Mouse (Mus musculus): ENCODE data around the gene Stat6.

Gene Stat6

DNA sequence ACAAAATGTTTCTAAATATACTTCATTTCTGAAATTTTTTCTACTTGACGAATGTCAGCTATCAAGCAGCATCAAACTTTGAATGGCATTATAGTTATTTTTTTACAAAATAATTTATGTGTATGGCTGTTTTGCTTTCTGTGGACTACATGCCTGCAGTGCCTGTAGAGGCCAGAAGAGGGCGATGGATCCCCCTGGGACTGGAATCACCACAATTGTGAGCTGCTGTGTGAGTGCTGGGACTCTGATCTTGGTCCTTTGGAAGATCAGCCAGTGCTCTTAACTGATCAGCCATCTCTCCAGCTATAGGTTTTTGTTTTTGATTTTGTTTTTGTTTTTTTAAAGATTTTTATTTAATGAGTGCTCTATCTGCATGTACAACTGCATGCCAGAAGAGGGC, 28.5 kb downstream of the Stat6 start:
- in situ Hi-C loops (cut with MboI): no loop called here

DNA sequence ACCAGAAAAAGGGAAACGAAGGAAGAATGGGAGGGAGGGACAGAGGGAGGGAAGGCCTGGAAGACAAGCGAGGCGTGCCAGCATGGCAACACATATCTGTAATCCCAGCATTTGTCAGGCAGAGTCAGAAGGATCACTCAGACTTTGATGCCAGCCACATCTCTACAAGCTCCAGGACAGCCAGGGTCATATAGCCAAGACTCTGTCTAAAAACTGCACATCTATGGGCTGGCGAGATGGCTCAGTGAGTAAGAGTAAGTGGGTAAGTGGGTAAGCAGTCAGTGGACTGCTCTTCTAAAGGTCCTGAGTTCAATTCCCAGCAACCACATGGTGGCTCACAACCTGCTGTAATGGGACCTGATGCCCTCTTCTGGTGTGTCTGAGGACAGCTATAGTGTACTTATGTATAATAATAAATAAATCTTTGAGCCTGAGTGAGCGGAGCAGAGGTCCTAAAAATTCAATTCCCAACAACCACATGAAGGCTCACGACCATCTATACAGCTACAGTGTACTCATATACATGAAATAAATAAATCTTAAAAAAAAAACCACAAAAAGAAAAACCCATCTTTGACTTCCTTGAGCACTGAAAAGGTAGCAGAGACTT, 31.4 kb downstream of the Stat6 start:
- in situ Hi-C loops (cut with MboI): no loop called here

DNA sequence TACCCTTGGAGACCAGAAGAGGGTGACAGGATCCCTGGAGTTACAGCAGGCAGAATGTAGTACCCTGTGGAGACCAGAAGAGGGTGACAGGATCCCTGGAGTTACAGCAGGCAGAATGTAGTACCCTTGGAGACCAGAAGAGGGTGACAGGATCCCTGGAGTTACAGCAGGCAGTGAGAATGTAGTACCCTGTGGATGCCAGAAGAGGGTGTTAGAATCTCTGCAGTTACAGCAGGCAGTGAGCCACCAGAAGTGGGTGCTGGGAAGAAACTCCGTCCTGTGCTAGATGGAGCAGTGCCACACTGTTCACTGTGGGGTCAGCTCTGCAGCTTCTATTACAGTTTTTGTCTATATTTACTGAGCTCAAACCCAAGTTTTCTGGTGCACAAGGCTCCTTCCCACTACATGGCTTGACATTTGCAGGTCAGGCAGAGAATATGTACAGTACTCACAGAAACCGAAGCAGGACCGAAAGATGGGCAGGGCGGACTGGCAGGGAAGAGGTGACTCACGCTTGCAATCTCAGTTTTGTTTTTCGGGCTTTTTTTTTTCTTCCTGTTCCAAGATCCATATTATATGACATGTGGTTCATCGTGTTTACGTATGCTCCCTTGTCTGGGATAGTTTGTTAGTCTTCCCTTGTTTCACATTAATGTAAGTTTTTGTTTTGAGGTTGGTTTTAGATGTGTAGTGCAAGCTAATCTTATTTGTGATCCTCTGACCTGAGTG, 32.2 kb downstream of the Stat6 start:
- in situ Hi-C loops (cut with MboI): loop anchor here (5.0 kb wide), 1 partner anchor 33 kb away; the partner anchor contains the start of gene Stat6

DNA sequence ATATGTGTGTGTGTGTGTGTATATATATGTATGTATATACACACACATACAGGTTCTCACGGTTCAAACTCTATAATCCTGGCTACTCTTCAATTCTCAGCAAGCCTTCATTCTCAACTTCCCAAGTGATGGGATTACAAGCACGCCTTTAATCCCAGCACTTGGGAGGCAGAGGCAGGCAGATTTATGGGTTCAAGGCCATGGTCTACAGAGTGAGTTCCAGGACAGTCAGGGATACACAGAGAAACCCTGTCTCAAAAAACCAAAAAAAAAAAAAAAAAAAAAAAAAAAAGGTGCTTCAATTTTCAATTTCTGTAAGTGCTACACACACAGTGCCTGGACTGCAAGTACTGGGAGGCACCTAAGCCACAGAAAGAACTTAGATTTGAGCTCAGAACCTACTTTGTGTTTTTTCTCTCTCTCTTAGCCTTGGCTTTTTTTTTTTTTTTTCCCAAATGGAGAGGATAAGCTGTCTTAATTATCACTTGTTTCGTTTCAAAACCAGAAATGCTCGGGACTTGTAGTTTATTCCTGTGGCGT, 33.1 kb downstream of the Stat6 start:
- in situ Hi-C loops (cut with MboI): loop anchor here (5.0 kb wide), 1 partner anchor 34 kb away; the partner anchor contains the start of gene Stat6

DNA sequence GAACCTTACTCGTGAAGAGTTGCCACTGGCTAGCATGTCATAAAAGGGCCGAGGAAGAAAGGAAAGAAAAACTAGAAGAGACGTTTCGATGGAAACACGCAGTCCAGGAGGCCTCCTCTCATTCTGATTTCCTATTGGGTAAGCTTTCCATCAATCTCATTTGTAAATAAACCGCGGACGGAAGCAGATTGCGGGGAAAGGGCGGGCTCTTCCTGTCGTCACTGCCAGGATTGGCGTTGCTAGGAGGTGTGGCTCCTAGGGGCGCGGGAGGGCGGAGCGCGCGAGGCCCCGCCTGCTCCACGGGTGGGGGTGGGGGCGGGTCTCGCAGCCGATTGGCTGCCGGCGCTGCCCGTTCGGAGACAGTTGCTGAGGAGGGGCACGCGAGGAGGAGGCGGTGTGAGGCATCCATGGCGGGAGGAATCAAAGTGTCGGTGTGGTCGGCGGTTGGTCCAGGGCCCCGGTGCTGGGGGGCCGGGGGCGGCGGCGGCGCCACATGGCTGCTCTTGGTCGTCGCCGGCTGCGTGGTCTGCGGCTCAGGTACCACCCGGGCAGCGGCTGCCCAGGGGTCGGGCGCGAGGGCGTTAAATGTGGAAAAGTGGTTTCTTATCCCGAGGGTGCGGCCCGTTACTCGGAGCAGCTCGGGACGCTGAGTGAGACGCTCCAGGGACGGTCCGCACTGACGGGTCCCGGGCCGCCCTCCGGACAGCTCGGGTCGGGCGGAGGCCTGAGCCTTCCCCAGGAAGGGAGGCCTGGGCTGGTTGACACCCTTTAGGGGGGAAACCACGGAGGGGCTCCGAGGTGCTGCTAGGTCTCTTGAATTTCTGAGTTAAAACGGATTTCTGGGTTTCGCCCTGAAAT, 34.1 kb downstream of the Stat6 start:
- in situ Hi-C loops (cut with MboI): loop anchor here (5.0 kb wide), 1 partner anchor 35 kb away; the partner anchor contains the start of gene Stat6

DNA sequence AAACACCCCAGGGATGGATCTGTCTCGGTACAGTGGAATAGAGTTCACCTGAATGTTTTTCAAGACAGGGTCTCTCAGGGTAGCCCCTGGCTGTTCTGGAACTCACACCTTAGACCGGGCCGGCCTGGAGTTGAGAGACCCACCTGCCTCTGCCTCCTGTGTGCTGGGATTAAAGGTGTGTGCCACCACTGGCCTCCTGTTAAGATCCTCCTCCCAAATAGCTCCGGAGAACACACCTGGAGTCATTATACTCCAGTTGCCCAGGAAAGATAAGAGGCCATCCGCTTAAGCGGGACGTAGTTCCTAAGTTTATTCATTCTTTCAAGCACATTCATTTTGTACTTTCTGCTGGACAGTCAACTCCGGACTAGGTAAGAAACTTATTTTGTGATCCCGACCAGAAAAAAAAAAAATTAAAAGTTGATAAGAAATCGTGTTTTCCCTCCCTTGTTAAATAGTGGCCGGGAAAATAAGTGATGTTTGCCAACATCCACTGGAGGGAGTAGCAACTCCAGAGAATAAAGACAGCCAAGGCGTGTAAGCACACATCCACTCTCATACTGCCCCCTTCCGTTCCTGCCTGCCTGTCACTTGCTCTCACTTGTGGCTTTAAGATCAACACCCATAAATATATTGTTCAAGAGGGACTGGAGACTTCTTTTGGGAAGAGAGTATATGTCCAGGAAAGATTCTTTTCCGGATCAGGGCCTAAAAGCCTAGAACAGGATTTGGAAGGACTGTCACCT, 35.0 kb downstream of the Stat6 start:
- in situ Hi-C loops (cut with MboI): loop anchor here (5.0 kb wide), 1 partner anchor 35 kb away; the partner anchor contains the start of gene Stat6

DNA sequence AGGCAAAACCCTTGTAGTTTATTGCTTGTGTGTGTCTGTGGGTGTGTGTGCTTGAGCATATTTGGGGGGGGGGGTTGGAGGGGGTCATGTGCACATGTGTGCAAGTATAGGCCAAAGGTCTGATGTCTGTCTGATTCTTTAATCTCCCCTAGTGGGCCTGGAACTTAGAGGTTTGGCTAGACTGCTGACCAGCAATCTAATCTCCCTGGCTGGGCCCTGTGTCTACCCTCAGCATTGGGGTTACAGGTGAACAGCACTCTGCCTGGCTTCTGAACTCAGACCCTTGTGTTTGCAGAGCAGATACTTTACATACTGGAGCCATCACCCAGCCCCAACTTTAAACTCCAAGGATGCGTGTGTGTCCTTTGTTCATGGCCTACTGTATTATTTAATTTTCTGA, 36.4 kb downstream of the Stat6 start:
- in situ Hi-C loops (cut with MboI): loop anchor here (5.0 kb wide), 1 partner anchor 37 kb away; the partner anchor contains the start of gene Stat6

DNA sequence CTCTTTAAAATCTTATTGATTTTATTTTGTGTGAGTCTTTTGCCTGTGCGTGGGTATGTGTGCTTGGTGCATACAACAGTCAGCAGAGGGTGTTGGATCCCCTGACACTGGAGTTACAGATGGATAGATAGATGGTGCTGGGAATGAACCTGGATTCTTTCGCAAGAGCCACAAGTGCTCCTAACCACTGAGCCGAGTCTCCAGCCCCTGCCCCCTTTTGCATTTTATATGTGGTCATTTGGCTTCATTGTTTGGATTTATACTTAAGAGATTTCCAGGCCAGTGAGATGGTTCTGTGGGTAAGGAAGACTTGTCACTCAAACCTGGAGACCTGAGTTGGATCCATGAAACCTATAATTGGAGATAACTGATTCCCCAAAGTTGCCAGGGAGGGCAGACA, 37.1 kb downstream of the Stat6 start:
- in situ Hi-C loops (cut with MboI): loop anchor here (5.0 kb wide), 1 partner anchor 38 kb away; the partner anchor contains the start of gene Stat6

DNA sequence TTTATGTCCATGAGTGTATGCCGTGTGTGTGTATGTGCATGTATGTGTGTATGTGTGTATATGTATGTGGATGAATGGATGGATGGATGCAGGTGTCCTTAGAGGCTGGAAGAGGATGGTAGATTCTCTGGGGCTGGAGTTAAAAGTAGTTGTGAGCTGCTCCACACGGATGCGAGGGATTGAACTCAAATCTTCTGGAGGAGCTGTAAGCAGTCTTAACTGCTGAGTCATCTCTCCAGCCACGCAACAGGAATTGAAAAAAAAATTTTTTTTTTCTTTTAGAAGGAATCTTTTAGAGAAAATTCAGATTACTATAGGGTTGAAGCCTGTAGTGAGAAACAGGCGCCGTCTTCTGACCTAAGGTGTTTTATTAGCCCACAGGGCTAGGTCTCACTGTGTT, 40.1 kb downstream of the Stat6 start:
- in situ Hi-C loops (cut with MboI): no loop called here

DNA sequence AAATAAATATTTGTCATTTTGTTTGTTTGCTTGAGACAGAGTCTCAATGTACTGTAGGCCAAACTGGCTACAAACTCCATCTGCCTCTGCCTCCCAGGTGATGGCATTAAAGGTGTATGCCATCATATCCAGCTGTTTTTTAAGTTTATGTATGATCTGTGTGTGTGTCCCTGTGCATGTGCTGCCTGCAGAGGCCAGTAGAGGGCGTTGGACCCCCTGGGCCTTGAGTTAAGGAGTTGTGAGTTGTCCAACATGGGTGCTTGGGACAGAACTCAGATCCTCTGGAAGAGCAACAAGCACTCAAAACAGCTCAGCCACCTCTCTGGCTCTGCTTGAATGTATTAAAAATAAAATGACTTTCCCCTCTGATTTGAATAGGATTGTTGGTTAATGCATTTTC, 48.3 kb downstream of the Stat6 start:
- in situ Hi-C loops (cut with MboI): no loop called here

DNA sequence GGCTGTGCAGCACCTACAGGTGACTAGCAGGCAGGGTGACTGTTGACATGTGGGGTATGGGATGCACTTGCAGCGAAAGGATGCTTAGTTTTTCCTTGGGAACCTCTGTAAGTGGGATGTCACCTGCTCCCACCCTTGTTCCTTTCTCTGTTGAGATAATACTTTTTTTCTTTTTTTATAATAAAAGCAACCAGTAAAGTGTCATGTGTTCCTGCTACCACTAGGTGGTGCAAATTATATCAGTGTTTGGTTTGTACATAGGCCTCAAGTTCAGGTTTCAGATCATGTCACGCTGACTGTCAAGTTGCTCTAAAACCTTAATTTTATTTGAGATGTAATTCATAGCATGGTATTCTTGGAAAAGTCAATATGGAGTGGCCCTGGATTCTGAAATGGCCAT, 51.9 kb downstream of the Stat6 start:
- in situ Hi-C loops (cut with MboI): no loop called here

DNA sequence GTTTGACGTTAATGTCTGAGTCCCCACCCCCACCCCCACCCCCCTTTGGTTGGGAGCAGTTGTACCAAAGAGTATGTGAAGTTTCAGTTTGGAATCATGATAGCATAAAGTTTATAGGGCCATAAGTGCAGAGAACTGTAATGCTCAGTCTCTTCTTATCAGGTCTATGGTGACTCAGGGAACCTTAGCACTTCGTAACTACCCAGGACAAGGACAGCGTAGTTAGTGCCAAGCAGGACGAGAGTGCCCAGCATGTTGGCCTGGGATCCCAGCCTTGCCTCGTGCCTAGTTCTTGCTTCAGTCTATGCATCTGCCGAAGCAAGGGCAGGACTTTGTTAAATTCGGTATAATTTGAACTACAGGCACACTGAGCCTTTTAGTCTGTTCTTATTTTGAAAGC, 53.0 kb downstream of the Stat6 start:
- in situ Hi-C loops (cut with MboI): no loop called here

DNA sequence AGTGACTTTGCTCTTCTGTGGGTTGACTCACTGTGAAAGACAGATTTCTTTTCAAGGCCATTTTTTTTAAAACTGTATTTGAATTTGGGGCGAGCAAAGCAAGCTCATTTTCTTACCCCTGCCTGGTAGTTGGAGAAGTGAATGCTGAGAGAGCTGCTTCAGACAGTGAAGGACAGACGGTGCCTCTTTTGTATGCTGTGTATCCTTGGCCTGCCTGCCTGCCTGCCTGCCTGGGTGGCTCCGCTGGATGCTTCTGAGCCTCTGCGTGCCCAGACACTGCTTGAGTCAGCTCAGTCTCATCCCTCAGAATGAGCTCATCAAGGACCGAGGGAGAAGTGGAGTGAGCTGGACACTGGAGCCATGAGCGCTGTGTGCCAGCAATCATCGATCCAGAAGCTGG, 56.2 kb downstream of the Stat6 start:
- in situ Hi-C loops (cut with MboI): no loop called here

DNA sequence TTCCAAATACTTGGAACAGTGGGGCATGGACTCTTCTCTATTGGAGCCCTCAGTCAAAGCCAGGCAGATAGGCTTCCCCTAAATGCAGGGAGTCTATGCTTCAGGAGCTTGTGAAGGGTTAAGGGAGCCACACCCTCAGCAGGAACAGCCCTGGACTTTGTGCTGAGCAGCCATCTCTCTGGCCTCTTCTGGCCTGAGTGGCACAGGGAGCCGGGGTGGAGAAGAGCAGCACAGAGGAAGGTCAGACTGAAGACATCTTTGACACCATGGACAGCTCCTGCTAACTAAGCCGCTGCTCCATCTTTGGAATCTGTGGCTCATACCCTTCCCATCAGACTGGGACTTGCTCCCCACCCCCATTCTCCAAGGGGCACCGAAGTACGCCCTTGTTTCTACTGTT, 60.5 kb downstream of the Stat6 start:
- in situ Hi-C loops (cut with MboI): no loop called here

DNA sequence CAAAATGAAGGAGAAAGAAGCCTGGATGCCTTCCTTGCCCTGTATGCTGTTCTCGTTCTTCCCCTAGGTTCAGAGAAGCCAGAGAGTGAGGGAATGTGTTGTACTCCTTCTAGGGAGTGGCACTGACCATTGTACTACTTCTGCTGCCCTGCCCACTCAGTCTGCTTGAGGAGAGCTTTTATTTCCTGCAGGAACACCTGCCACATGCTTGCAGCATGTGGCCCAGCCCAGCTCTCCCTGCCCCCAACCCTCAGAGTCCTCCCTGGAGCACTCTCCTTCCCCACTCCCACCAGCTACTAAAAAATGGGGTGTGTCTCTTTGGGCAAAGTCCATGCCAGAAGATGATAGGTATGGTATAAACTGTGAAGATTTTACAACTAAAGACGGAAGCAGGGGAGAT, 61.5 kb downstream of the Stat6 start:
- in situ Hi-C loops (cut with MboI): no loop called here

DNA sequence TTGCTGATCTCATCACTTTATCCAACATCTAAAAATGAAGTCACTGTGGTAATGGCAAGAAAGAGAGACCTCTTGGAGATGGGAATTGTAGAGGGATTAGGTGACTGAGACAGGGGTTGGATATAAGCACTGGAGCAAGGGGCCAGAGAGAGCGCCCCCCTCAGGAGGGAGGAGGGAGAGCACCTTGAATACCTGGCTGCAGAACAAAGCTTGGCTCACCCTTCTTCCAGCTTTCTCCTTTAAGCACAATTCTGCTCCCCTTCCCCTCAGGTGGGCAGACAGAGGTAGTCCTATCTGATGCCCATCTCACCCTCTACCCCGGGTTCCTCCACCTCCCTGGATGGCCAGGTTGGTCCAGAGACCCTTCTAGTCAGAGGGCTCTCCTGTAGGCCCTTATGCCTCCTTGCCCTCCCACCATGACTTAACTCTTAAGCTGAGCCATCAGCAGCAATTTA, 62.0 kb downstream of the Stat6 start, which contains the start of gene Myo1a:
Gene Myo1a, plus strand, starts transcription at position 405 of the 455 bp plus-strand sequence.
- in situ Hi-C loops (cut with MboI): no loop called here

DNA sequence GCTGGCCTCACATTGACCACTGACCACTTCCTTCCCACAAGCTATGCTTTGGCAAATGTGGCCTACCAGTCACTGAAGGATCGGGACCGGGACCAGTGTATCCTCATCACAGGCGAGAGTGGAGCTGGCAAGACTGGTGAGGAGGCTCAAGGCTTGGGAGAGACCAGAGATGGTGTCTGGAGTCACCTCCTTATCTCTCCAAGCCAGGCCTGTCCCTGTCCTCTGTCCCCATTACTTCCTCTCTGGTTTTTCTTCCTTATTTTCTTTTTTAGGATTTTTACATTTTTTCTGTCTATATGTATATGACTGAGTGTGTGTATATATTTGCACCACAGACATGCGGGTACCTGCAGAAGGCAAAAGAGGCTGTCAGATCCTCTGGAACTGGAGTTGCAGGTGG, 63.0 kb downstream of the Stat6 start:
- in situ Hi-C loops (cut with MboI): no loop called here

DNA sequence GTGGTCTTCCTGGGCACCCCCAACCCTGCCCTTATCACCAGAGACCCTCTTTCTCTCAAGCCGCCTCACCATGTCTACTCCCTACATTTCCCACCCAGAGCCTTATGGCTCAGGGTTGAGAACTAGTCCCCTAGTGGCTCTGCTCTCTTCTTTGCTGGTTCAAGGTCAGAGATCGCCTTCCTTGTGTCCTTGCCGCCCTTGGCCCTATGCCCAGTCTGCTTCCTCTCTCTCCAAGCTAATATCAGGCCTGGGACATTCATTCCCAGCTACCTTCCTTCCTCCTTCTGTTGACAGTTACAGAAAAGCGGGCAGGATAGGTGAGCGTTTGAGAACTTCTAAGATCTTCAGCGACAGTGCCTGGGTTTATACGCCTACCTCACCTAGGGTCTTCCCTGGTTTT, 64.9 kb downstream of the Stat6 start:
- in situ Hi-C loops (cut with MboI): no loop called here

DNA sequence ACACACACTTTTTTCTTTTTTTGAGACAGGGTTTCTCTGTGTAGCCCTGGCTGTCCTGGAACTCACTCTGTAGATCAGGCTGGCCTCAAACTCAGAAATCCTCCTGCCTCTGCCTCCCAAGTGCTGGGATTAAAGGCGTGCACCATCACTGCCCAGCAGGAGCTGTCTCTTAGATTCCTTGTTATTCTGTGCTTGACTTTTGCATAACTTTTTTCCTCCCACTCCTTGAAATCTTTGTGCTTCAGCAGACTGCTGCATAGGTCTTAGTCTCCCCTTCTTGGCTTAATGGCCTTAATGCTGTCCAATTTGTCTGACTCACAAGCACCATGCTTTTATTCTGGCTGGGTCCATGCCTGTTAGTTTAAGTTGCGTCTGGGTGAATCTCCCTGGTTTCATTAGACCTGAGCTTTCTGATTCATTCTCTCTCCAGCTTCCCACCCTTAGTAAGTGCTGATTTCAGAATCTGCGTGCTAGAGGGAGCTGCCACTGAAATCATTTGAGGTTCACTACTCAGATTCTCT, 66.1 kb downstream of the Stat6 start:
- in situ Hi-C loops (cut with MboI): no loop called here

DNA sequence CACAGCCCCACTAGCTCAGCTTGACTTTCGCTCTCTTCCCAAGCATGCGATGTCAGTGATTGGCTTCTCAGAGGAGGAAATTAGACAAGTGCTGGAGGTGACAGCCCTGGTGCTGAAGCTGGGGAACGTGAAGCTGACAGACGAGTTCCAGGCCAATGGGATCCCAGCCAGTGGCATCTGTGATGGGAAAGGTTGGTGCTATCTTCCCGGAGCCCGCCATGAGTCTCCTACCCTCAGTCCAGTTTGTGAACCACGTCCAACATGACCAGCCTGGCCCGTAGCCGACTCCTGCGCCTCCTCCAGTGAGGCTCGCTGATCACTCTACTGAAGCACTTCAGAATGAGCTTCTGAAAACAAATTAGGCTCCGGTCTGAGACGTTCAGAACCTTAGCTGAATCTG, 67.5 kb downstream of the Stat6 start:
- in situ Hi-C loops (cut with MboI): no loop called here

Measured in mature B cell (primary cell).